Mouse (Mus musculus) liver, postnatal 0 days (tissue): ENCODE measurements around the gene Larp4b. TPM values are rescaled to one million over a fixed set of nuclear protein-coding genes. Genes with fewer than 3 reads are reported as not detected.
"Not testable (repeated sequence)": the region's sequence is repeated elsewhere in the genome, so short reads cannot be mapped to it uniquely, and the experiment has no call there.

Experiments used
- ATAC-seq: fragments of 200-750 bp; cut with Nextera tagmentation; 2 replicates; pipeline ENCODE4 v1.8.0; 2017; ENCODE audit warnings: mild to moderate bottlenecking, moderate library complexity
- DNase-seq: peaks from one replicate; pipeline ENCODE4 v3.0.0-alpha.2; 2016
- H3K27ac ChIP-seq: fragments of 300-500 bp; sonication (generic); 2 replicates; pipeline ENCODE4 v1.5.1; 2014; ENCODE audit warnings: antibody characterized with exemption, moderate library complexity, mild to moderate bottlenecking, low read depth
- H3K27me3 ChIP-seq: fragments of 300-500 bp; sonication (generic); 2 replicates; pipeline ENCODE4 v1.6.1; 2014; ENCODE audit warnings: low read length, control low read depth, mixed read lengths; ENCODE audit not compliant: insufficient read depth
- H3K36me3 ChIP-seq: fragments of 300-500 bp; sonication (generic); replicated peaks from 2 replicates; pipeline ENCODE4 v1.6.1; 2014; ENCODE audit warnings: mild to moderate bottlenecking, control low read depth, low read length, moderate library complexity, mixed read lengths; ENCODE audit not compliant: insufficient read depth
- H3K4me1 ChIP-seq: fragments of 300-500 bp; sonication (generic); 2 replicates; pipeline ENCODE4 v1.6.1; 2014; ENCODE audit warnings: antibody characterized with exemption, mild to moderate bottlenecking, control low read depth; ENCODE audit not compliant: insufficient read depth
- H3K4me2 ChIP-seq: fragments of 300-500 bp; sonication (generic); 2 replicates; pipeline ENCODE4 v1.6.1; 2014; ENCODE audit warnings: low read depth, mild to moderate bottlenecking, low read length, moderate library complexity, mixed read lengths
- H3K4me3 ChIP-seq: fragments of 300-500 bp; sonication (generic); 2 replicates; pipeline ENCODE4 v1.5.1; 2014; ENCODE audit warnings: low read depth, low read length
- H3K9ac ChIP-seq: fragments of 300-500 bp; sonication (generic); replicated peaks from 2 replicates; pipeline ENCODE4 v1.6.1; 2014; ENCODE audit warnings: mild to moderate bottlenecking, moderate library complexity
- H3K9me3 ChIP-seq: fragments of 300-500 bp; sonication (generic); 2 replicates; pipeline ENCODE4 v1.6.1; 2016; ENCODE audit warnings: mild to moderate bottlenecking, control low read depth, low read length, mixed read lengths
- CTCF ChIP-seq: sonication (generic); IDR thresholded peaks from 2 replicates; pipeline ENCODE4 v1.5.1; 2016; ENCODE audit warnings: antibody characterized with exemption, low read depth
- EP300 ChIP-seq: IDR thresholded peaks from 2 replicates; pipeline ENCODE4 v1.6.1; 2016; ENCODE audit warnings: antibody characterized with exemption, low read depth, mild to moderate bottlenecking
- WGBS: fragments of 180-500 bp; shearing (Covaris S2); extraction: QIAGEN DNeasy Blood & Tissue Kit; methylation state at CpG from one replicate; pipeline ENCODE4 v1.1.7; 2014; ENCODE audit not compliant: insufficient replicate concordance; 5-methylcytosine and 5-hydroxymethylcytosine counted together
- polyA plus RNA-seq: library from polyadenylated mRNA; unstranded; fragments of >200 nt; fragmentation: Nextera tagmentation; extraction: Ambion mirVana; gene quantifications from 2 replicates; pipeline ENCODE4 v1.2.1, GENCODE M21; 2015

Larp4b gene
- 17.4 and 20.3 TPM in 2 replicates for polyA plus RNA-seq

DNA sequence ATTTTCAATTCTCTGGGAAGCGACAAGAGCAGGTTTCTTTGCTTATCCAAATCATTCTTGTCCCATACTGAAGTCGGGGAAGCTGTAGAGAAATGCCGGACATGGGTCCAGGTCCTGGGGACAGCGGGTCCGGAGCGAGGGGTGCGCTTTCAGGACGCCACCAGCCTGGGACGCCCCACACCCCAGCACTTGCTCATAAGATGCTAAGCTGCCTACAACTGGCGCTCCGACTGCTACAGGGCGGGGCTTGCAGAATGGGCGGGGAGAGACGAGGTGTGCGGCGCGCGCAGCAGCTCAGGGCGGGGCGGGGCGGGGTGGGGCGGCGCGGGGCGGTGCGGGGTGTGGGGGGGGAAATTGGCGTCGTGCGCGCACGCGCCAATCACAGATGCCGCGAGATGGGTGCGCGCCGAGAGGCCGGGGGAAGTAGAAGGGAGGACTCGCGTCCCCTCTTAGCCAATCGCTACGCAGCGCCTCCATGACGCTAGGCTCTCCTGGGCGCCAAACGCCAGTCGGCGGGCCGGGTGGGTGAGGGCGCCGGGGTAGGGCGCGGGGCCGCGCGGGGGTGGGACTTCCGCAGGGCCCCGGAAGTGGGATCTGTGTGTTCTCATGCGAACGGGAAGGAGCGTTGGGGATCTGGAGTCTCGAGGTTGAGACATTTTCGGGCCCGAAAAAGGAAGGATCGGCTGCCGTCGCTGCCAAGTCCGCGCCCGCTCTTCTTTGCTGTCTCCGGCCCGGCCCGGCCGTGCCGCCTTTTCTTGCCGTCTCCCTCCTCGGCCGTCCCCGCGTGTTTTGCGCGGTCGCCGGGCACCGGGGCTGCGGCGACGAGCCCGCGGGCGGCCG, at the start of gene Larp4b:
Gene Larp4b (plus strand): TSS at position 566 of the 840 bp plus-strand sequence.
- ATAC-seq (peak; percentile 99), DNase-seq (peak; percentile 97)
- peak within 1 kb of the TSS; percentile 99 for H3K4me3 ChIP-seq
- peak within 1 kb of the TSS; percentile 91 for H3K4me2 ChIP-seq
- no peaks in the 10 kb centered on the region for H3K9me3 ChIP-seq
- peak within 1 kb of the TSS; percentile 99 for H3K9ac ChIP-seq
- H3K27ac ChIP-seq, result peak within 1 kb of the TSS; percentile 100
- whole genome bisulfite sequencing, result under 1% methylated on average over 51 of the region's 92 CpGs
- no peaks in the 10 kb centered on the region for H3K27me3 ChIP-seq
- no peak for TF ChIP-seq CTCF
- TF ChIP-seq EP300, result no peak
- H3K4me1 ChIP-seq, result peaks cover 26% of the 10 kb centered on the region
- H3K36me3 ChIP-seq, result no peaks in the 10 kb centered on the region

DNA sequence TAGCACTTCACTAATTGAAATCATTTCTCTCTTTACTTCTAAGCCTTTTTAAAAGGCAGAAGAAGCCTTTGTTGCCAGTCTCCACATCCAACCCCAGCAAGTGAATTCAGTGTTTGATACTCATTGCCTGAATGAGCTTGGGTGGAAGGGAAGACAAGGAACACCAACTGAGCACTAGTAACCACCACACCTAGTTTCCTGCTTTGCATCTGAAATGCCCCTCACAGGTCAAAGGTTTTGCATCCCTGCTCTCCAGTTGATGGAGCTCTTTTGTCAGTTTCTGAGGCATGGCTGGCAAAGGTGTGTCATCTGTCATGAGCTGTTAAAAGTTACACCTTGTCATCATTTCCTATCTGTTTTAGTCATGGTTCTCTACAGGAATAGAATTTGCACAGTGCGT, 49.0 kb upstream of the Larp4b start:
- no peak for TF ChIP-seq CTCF
- TF ChIP-seq EP300, result no peak
- WGBS, result 93% methylated on average over 1 of the region's 1 CpGs
- no peak overlapping the region for H3K4me2 ChIP-seq

DNA sequence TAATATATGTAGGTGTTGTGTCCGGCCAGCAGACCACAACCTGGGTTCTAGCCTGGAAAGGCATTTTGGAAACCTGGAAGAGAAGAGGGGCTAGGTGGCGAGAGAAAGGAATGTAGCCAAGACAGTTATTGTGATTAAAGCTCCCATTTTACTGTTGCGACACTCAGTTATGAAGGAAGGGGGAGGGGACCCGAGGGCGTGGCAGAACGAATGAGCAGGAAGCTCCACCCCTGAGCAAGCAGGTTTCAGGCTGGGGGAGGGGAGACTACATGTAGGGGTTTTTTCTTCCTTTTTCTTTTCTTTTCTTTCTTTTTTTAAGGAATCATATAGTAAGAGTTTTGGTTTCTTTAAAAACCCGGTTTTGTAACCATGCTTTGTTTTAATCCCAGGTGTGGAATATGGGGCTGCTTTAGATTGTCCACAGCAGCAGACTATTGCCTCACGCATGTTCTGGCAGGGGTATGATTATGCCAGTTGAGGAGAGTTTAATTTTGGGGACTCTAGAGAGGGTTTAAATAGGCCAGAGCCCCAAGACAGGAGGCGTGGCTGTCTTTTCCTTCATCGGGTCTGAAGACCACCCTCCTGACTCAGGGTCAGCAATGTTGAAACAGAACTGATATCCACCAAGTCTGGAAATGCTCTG, 41.5 kb upstream of the Larp4b start:
- H3K9ac ChIP-seq, H3K27ac ChIP-seq, ATAC-seq, H3K4me3 ChIP-seq, H3K36me3 ChIP-seq, H3K27me3 ChIP-seq, H3K9me3 ChIP-seq, H3K4me1 ChIP-seq: not testable (repeated sequence)
- DNase-seq, result peak; percentile 46
- peak overlapping the region; percentile 19; the same call in 1 of the 2 replicates for H3K4me2 ChIP-seq
- WGBS, result 42% methylated on average over 10 of the region's 10 CpGs

More for the DNA sequence above, 49.0 kb upstream of the Larp4b start:
- Histone ChIP-seq H3K9me3 (no peaks in the 10 kb centered on the region), H3K27me3 (no peaks in the 10 kb centered on the region), H3K9ac (no peak overlapping the region), H3K36me3 (no peaks in the 10 kb centered on the region; the same call in 1 of the 2 replicates), H3K27ac (no peak overlapping the region), H3K4me3 (no peak overlapping the region), H3K4me1 (peaks cover 6% of the 10 kb centered on the region)
- DNase-seq, result no peak
- no peak for ATAC-seq

DNA sequence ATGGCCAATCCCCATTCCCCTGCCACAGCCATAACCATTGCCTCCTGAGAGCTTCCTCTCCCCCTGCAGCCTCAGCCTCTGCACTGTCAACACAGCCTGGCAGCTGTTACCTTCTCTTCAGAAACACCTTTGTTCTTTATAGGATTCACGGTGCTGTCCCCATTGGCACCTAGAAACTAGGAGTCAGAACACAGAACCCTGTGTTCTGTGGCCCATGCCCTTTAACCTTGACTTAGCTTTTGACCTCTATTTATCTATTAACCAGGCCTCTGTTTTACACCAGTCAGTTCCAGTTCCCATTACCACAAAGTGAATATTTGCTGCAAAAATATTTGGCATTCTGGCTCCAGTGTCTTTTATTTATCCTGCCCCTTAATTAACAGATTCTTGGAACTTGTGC, 36.4 kb upstream of the Larp4b start:
- H3K27ac ChIP-seq, result peak overlapping the region; percentile 46; the same call in 1 of the 2 replicates
- H3K4me2 ChIP-seq, result no peak overlapping the region
- H3K4me1 ChIP-seq, result 0 out of 2 replicates have a peak, but pooled peaks cover 6% of the 10 kb centered on the region
- no peak overlapping the region for H3K4me3 ChIP-seq
- ATAC-seq (peak; percentile 84), DNase-seq (no peak)
- H3K9me3 ChIP-seq, result no peaks in the 10 kb centered on the region
- H3K27me3 ChIP-seq, result no peaks in the 10 kb centered on the region
- no peak for TF ChIP-seq EP300
- TF ChIP-seq CTCF, result no peak
- WGBS, result 57% methylated on average over 1 of the region's 1 CpGs
- H3K9ac ChIP-seq, result no peak overlapping the region
- H3K36me3 ChIP-seq, result no peaks in the 10 kb centered on the region

DNA sequence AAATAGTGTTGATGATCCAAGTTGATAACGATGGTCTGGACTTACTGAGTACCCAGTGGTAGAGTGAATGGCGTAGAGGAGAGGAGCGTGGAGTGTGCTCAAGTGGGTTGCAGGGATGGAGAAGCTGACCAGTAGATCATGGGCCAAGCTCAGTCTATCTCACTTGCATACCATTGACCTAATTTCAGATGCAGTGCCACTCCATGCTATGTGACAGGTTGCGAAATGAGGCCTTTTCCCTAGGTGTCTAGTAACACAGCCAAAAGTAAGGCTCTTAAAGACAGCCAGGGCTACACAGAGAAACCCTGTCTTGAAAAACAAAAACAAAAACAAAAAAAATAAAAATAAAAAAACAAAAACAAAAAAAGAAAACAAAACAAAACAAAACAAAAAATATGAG, 35.0 kb upstream of the Larp4b start:
- H3K4me2 ChIP-seq, result no peak overlapping the region
- DNase-seq (no peak), ATAC-seq (no peak)
- H3K4me1 ChIP-seq, result 0 out of 2 replicates have a peak, but pooled peaks cover 3% of the 10 kb centered on the region
- no peak overlapping the region for H3K27ac ChIP-seq
- no peaks in the 10 kb centered on the region for H3K9me3 ChIP-seq
- no peaks in the 10 kb centered on the region for H3K27me3 ChIP-seq
- TF ChIP-seq CTCF (no peak), EP300 (no peak)
- no peaks in the 10 kb centered on the region for H3K36me3 ChIP-seq
- H3K9ac ChIP-seq, result no peak overlapping the region
- no peak overlapping the region for H3K4me3 ChIP-seq
- 78% methylated on average over 4 of the region's 4 CpGs for WGBS

DNA sequence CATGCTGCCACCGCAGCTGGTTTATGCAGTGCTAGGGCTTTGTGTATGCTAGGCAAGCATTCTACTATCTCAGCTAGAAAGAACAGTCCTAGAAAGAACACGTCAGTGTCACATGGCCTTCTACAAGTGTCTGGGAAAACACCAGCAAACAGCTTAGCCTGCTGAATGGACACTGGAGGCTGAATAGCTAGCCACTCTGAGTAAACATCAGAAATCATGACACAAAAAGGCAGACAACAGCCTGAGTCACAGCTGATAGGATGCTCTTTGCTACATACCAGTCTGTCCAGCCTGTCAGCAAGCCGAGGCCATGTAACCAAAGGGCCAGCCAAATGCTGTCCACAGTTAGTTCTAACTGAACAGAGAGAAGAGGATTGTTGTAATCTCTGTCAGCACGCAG, 32.3 kb upstream of the Larp4b start:
- 58% methylated on average over 4 of the region's 4 CpGs for WGBS
- Histone ChIP-seq H3K4me2 (no peak overlapping the region), H3K36me3 (no peaks in the 10 kb centered on the region), H3K27ac (no peak overlapping the region), H3K9ac (no peak overlapping the region), H3K27me3 (no peaks in the 10 kb centered on the region), H3K4me1 (0 out of 2 replicates have a peak, but pooled peaks cover 3% of the 10 kb centered on the region), H3K4me3 (no peak overlapping the region), H3K9me3 (no peaks in the 10 kb centered on the region)
- ATAC-seq (peak; percentile 75), DNase-seq (no peak)
- no peak for TF ChIP-seq CTCF
